Mouse (Mus musculus) thymus, adult 2 months (tissue): ENCODE measurements around the gene Gm49510.

Source experiments
- CTCF ChIP-seq: fragments of 200-500 bp; IDR thresholded peaks from 2 replicates; pipeline ENCODE4 v1.5.1; 2012; ENCODE audit warnings: mild to moderate bottlenecking, control low read depth, low read length, moderate library complexity, borderline replicate concordance; ENCODE audit not compliant: control insufficient read depth, poor library complexity, insufficient read depth; ENCODE audit errors: extremely low read depth
- POLR2A ChIP-seq: fragments of 200-500 bp; IDR thresholded peaks from 2 replicates; pipeline ENCODE4 v1.6.1; 2012; ENCODE audit warnings: mild to moderate bottlenecking, low read length, control low read depth, moderate library complexity; ENCODE audit not compliant: control insufficient read depth, poor library complexity, insufficient read depth; ENCODE audit errors: extremely low read depth

GRCm38 (mm10) chr15:78877810-78878390 lies 21.6 kb upstream of the Gm49510 start:
- no peak for TF ChIP-seq CTCF
- TF ChIP-seq POLR2A, result no peak
